Mouse (Mus musculus) embryo, embryonic 10.5 days (tissue): ENCODE measurements around the gene Sox5.

Source experiments
- DNase-seq: peaks from one replicate; pipeline ENCODE4 v3.0.0-alpha.2; 2015; ENCODE audit warnings: low spot score

Gene Sox5

GRCm38 (mm10) chr6:144716376-144716775 lies 65.4 kb downstream of the Sox5 start:
- DNase-seq: no peak

GRCm38 (mm10) chr6:144711841-144712240 lies 69.9 kb downstream of the Sox5 start:
- DNase-seq: peak; percentile 36

GRCm38 (mm10) chr6:144710816-144711215 lies 71.0 kb downstream of the Sox5 start:
- DNase-seq: no peak

GRCm38 (mm10) chr6:144709614-144710180 lies 72.1 kb downstream of the Sox5 start:
- no peak for DNase-seq

GRCm38 (mm10) chr6:144708410-144708809 lies 73.4 kb downstream of the Sox5 start:
- DNase-seq: no peak

- DNase-seq: no peak
Measured at GRCm38 (mm10) chr6:144707976-144708375, 73.8 kb downstream of the Sox5 start.

- no peak for DNase-seq
Measured at GRCm38 (mm10) chr6:144704962-144705361, 76.8 kb downstream of the Sox5 start.

GRCm38 (mm10) chr6:144695660-144696059 lies 86.1 kb downstream of the Sox5 start:
- DNase-seq: no peak

GRCm38 (mm10) chr6:144693211-144693899 lies 88.4 kb downstream of the Sox5 start:
- DNase-seq: no peak

- DNase-seq: no peak
Measured at GRCm38 (mm10) chr6:144691298-144692041, 90.3 kb downstream of the Sox5 start.

- DNase-seq: no peak
Measured at GRCm38 (mm10) chr6:144689076-144689475, 92.7 kb downstream of the Sox5 start.

GRCm38 (mm10) chr6:144687681-144688080 lies 94.1 kb downstream of the Sox5 start:
- no peak for DNase-seq

- peak; percentile 36 for DNase-seq
Measured at GRCm38 (mm10) chr6:144681045-144681789, 100.6 kb downstream of the Sox5 start.

GRCm38 (mm10) chr6:144677491-144678133 lies 104.2 kb downstream of the Sox5 start:
- DNase-seq: no peak

GRCm38 (mm10) chr6:144675111-144675510 lies 106.7 kb downstream of the Sox5 start:
- DNase-seq: no peak

GRCm38 (mm10) chr6:144673906-144674305 lies 107.9 kb downstream of the Sox5 start:
- no peak for DNase-seq

GRCm38 (mm10) chr6:144670433-144671167 lies 111.2 kb downstream of the Sox5 start:
- DNase-seq: no peak

GRCm38 (mm10) chr6:144666617-144667016 lies 115.2 kb downstream of the Sox5 start:
- no peak for DNase-seq

- DNase-seq: no peak
Measured at GRCm38 (mm10) chr6:144664765-144665164, 117.0 kb downstream of the Sox5 start.

GRCm38 (mm10) chr6:144663516-144664074 lies 118.2 kb downstream of the Sox5 start:
- no peak for DNase-seq
